Mouse (Mus musculus): ENCODE measurements around the gene Mrpl43.

DNA sequence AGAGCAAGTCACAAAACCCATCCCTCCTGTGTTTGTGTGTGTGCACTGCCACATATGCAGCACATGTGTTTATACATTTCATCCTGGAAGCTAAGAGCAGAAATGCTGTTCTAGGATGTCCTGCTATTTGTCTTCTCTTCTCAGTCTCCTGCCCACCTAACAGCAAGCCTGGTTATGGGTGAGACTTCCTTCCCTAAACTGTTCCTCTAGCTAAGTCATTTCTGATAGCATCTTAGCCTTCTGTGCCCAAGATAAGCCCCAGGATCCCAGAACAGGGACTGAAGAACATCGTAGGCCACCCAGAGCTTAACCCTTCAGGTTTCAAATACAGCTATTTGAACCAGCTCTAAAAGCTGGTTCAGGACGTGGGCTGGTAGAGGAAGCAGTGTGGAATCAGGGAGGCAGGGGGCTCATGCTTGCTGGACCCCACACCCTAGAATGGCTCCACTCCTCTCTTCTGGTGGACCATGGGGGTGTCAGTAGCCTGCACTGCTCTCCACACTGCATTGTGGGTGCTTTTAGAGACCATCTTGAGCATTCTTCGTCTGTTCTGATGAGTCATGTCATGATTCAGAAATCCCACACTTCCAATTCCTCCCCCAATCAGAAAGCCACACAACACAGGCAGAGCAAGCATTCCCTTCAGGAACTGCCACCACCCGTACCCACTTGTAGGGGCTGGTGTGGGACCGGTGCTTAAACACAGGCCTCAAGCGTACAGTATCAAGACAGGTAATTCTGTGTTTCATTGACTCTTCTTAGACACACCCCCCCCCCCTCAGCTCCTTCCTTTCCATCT, 48.8 kb upstream of the Mrpl43 start:
- no peak for TF ChIP-seq CTCF (IDR thresholded peaks at IDR 0.05; ENCODE audit: extremely low read depth, insufficient read depth, insufficient read length, insufficient replicate concordance)
- TF ChIP-seq POLR2A (IDR thresholded peaks at IDR 0.05; ENCODE audit: low read depth, low read length) = no peak

All from spleen, adult 2 months (tissue).